Mouse (Mus musculus) intestine, postnatal 0 days (tissue): Measurements from ENCODE around the gene Rsph10b. TPM values are rescaled to one million over a fixed set of nuclear protein-coding genes. Genes with fewer than 3 reads are reported as not detected.

Experiments used
- ATAC-seq: fragments of 200-750 bp; cut with Nextera tagmentation; 2 replicates; pipeline ENCODE4 v1.8.0; 2017; ENCODE audit warnings: mild to moderate bottlenecking, moderate TSS enrichment, moderate library complexity
- H3K27ac ChIP-seq: fragments of 300-500 bp; sonication (generic); 2 replicates; pipeline ENCODE4 v1.5.1; 2014; ENCODE audit warnings: mild to moderate bottlenecking, low read depth, low read length, moderate library complexity
- H3K27me3 ChIP-seq: fragments of 300-500 bp; sonication (generic); replicated peaks from 2 replicates; pipeline ENCODE4 v1.6.1; 2014; ENCODE audit warnings: low read length, mixed read lengths; ENCODE audit not compliant: control insufficient read depth, insufficient read depth
- H3K36me3 ChIP-seq: fragments of 300-500 bp; sonication (generic); 2 replicates; pipeline ENCODE4 v1.6.1; 2014; ENCODE audit warnings: mild to moderate bottlenecking, moderate library complexity; ENCODE audit not compliant: control insufficient read depth, insufficient read depth
- H3K4me1 ChIP-seq: fragments of 300-500 bp; sonication (generic); replicated peaks from 2 replicates; pipeline ENCODE4 v1.6.1; 2014; ENCODE audit warnings: antibody characterized with exemption, low read length, mixed read lengths; ENCODE audit not compliant: control insufficient read depth, insufficient read depth
- H3K4me2 ChIP-seq: fragments of 300-500 bp; sonication (generic); replicated peaks from 2 replicates; pipeline ENCODE4 v1.6.1; 2014; ENCODE audit warnings: low read depth, mild to moderate bottlenecking, moderate library complexity
- H3K4me3 ChIP-seq: fragments of 300-500 bp; sonication (generic); 2 replicates; pipeline ENCODE4 v1.5.1; 2014; ENCODE audit warnings: low read depth, low read length
- H3K9ac ChIP-seq: fragments of 300-500 bp; sonication (generic); 2 replicates; pipeline ENCODE4 v1.6.1; 2014; ENCODE audit warnings: mild to moderate bottlenecking, low read depth, low read length
- H3K9me3 ChIP-seq: fragments of 300-500 bp; sonication (generic); 2 replicates; pipeline ENCODE4 v1.6.1; 2016; ENCODE audit warnings: mixed run types; ENCODE audit not compliant: control insufficient read depth
- CTCF ChIP-seq: sonication (generic); IDR thresholded peaks from 2 replicates; pipeline ENCODE4 v1.5.1; 2016; ENCODE audit warnings: low read depth, mild to moderate bottlenecking, control low read depth, antibody characterized with exemption, moderate library complexity
- WGBS: fragments of 180-500 bp; shearing (Covaris S2); extraction: QIAGEN DNeasy Blood & Tissue Kit; methylation state at CpG from one replicate; pipeline ENCODE4 v1.1.7; 2014; 5-methylcytosine and 5-hydroxymethylcytosine counted together
- polyA plus RNA-seq: library from polyadenylated mRNA; unstranded; fragments of >200 nt; fragmentation: Nextera tagmentation; extraction: Ambion mirVana; gene quantifications from 2 replicates; pipeline ENCODE4 v1.2.1, GENCODE M21; 2015

Gene Rsph10b
- polyA plus RNA-seq, 1 experiment from 2014 or later: 1.5 TPM

DNA sequence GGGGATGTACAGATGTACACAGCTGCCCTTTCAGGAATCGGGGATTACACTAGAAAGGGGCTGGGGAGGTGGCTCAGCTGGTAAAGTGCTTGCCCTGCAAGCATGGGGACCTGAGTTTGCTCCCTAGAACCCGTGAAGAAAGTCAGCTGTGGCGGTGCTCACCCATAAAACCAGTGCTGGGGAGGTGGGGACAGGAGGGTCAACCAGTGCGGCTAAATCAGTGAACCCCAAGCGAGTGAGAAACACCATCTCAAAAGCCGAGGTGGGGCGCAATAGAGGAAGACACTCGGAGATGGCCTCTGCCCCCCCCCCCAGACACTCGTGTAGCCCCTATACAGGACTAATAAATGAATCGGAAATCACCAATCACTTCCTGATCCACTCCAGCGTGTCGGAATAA is 33.8 kb downstream of the Rsph10b start:
- Histone ChIP-seq H3K27me3 (no peaks in the 10 kb centered on the region), H3K9me3 (no peaks in the 10 kb centered on the region), H3K9ac (no peak overlapping the region), H3K27ac (no peak overlapping the region), H3K4me1 (no peaks in the 10 kb centered on the region), H3K4me2 (no peak overlapping the region), H3K36me3 (no peaks in the 10 kb centered on the region), H3K4me3 (no peak overlapping the region)
- no peak for ATAC-seq
- 88% methylated on average over 12 of the region's 12 CpGs for WGBS
- TF ChIP-seq CTCF: no peak

DNA sequence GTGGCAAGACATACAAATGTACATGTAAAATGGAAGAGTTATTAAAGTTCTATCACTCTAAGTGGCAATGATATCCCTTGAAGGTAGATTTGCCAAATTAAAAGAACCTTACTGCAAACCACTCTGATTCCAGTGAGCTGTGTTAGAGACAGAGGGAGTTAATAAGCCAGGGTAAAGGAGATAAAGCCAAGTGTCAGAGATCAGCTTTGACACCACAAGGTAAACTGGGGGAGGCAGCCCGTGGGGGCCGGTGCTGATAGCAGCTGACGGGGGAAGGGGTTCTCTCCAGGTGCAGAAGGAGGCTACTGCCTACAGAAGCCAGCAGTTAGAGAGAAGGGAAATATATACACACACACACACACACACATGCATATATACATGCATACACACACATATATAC is 39.8 kb downstream of the Rsph10b start:
- Histone ChIP-seq H3K4me2 (no peak overlapping the region), H3K4me1 (no peaks in the 10 kb centered on the region), H3K4me3 (no peak overlapping the region), H3K9me3 (no peaks in the 10 kb centered on the region), H3K27ac (no peak overlapping the region), H3K36me3 (no peaks in the 10 kb centered on the region), H3K27me3 (no peaks in the 10 kb centered on the region), H3K9ac (no peak overlapping the region)
- no peak for ATAC-seq
- 32% methylated on average over 3 of the region's 3 CpGs for WGBS
- no peak for TF ChIP-seq CTCF

DNA sequence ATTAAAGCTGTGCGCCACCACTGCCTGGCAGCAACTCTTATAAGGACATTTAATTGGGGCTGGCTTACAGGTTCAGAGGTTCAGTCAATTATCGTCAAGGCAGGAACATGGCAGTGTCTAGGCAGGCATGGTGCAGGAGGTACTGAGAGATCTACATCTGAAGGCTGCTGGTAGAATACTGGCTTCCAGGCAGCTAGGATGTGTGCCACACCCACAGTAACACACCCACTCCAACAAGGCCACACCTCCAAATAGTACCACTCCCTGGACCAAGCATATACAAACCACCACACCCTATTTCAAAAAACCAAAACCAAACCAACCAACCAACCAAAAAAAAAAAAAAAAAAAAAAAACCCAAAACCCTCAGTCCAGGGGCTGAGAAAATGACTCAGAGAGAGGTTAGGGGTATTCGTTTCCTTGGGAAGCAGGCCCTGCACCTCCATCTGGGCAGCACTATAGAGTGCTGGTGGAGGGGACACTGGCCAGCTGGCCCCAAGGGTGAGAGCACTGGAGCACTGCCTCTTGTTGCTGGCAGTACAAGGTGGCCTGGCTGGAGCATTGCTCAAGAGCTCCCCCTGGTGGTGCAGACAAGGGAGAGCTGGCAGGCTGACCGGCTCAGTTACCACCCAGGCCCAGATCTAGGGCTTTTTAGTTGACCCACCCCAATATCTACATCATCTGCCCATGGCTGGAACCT is 42.2 kb downstream of the Rsph10b start:
- Histone ChIP-seq H3K9ac (no peak overlapping the region), H3K4me1 (no peaks in the 10 kb centered on the region), H3K4me3 (no peak overlapping the region), H3K27ac (no peak overlapping the region), H3K27me3 (no peaks in the 10 kb centered on the region), H3K9me3 (no peaks in the 10 kb centered on the region), H3K36me3 (no peaks in the 10 kb centered on the region), H3K4me2 (no peak overlapping the region)
- WGBS: 45% methylated on average over 4 of the region's 4 CpGs
- TF ChIP-seq CTCF: peak; percentile 97
- ATAC-seq: peak; percentile 42; the same call in 1 of the 2 replicates

DNA sequence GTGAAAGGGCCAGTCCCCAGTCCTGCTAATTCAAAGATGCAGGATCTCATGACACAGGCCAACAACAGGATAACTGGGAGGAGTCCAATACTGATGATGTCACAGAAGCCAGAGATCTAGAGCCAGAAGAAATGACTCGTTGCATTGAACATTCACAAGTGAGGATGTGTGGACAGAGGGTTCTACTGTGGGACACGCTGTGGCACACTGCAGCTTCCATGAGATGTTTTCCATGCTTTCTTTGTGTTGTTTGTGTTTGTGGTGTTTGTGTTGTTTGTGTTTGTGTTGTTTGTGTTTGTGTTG is 42.7 kb downstream of the Rsph10b start:
- H3K27me3 ChIP-seq: no peaks in the 10 kb centered on the region
- no peak overlapping the region for H3K9ac ChIP-seq
- TF ChIP-seq CTCF: no peak
- peak; percentile 12; the same call in 1 of the 2 replicates for ATAC-seq
- no peak overlapping the region for H3K4me3 ChIP-seq
- H3K36me3 ChIP-seq: no peaks in the 10 kb centered on the region
- no peaks in the 10 kb centered on the region for H3K9me3 ChIP-seq
- H3K4me1 ChIP-seq: no peaks in the 10 kb centered on the region
- no peak overlapping the region for H3K4me2 ChIP-seq
- no peak overlapping the region for H3K27ac ChIP-seq
- 49% methylated on average over 2 of the region's 2 CpGs for WGBS

DNA sequence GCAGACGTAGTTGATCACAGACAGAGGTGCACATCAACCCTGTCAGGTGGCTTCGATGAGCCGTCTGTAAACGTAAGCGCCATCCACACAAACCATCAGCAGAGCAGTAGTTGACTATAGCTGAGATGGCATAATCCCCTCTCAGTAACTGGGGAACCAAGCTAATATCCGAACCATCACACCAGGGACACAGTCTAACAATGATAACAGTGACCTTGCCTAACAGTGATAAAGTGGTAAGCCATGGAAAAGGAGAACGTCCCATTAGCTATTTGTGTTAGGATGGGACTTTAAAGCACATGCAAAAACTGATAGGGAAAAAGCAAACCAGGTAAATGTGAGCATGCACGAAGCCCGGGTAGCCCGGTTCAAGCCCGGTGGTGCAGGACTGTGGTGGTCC is 43.4 kb downstream of the Rsph10b start:
- no peak for ATAC-seq
- WGBS: 81% methylated on average over 11 of the region's 11 CpGs
- no peak overlapping the region for H3K4me2 ChIP-seq
- H3K4me1 ChIP-seq: no peaks in the 10 kb centered on the region
- no peak overlapping the region for H3K9ac ChIP-seq
- no peak overlapping the region for H3K27ac ChIP-seq
- H3K4me3 ChIP-seq: no peak overlapping the region
- no peaks in the 10 kb centered on the region for H3K9me3 ChIP-seq
- TF ChIP-seq CTCF: no peak
- no peaks in the 10 kb centered on the region for H3K27me3 ChIP-seq
- no peaks in the 10 kb centered on the region for H3K36me3 ChIP-seq

DNA sequence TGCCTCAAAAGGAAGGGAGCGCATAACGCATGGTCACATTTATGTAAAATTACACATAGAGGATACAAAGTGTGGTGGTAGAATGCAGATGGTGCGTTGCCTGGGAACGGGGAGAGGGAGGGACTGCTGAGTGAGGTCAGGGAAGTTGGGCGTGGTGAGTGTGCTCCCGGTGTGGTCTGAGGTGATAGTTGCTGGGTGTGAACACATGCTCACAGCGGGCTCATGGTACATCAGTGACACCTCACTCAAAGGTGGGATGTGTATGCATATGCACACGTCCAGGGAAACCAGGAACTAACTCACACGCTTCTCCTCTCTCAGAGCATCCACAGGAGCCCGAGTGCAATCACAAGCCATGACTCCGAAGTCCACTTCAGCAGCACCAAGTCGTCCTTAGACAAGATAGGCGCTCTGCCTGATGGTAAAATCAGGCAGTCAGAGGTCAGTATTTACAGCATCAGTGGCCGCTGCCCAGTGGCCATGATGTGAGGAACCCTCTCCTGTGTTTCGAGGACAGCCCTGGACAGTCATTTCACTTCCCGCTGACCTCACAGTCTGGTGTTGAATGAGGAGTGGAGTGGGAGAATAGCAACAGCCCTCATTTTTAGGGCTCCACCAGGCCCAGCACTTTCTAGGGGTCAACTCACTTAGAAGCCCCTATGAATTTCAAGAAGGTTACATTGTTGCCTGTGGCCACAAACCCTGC is 44.0 kb downstream of the Rsph10b start:
- no peak for TF ChIP-seq CTCF
- H3K4me3 ChIP-seq: no peak overlapping the region
- H3K4me1 ChIP-seq: no peaks in the 10 kb centered on the region
- WGBS: 50% methylated on average over 16 of the region's 16 CpGs
- no peak overlapping the region for H3K9ac ChIP-seq
- H3K4me2 ChIP-seq: no peak overlapping the region
- ATAC-seq: no peak
- H3K27ac ChIP-seq: no peak overlapping the region
- no peaks in the 10 kb centered on the region for H3K27me3 ChIP-seq
- no peaks in the 10 kb centered on the region for H3K9me3 ChIP-seq
- H3K36me3 ChIP-seq: no peaks in the 10 kb centered on the region
